Mouse (Mus musculus) limb, embryonic 13.5 days (tissue): ENCODE data around the gene Zyx. TPM values are rescaled to one million over a fixed set of nuclear protein-coding genes. Genes with fewer than 3 reads are reported as not detected.

Experiments used
- ATAC-seq: fragments of 200-750 bp; cut with Nextera tagmentation; 2 replicates; pipeline ENCODE4 v1.8.0; 2017; ENCODE audit warnings: low read depth, moderate number of reproducible peaks, moderate TSS enrichment; ENCODE audit not compliant: low FRiP score
- H3K27ac ChIP-seq: fragments of 300-500 bp; sonication (generic); 2 replicates; pipeline ENCODE4 v1.5.1; 2015; ENCODE audit warnings: inconsistent platforms, mild to moderate bottlenecking, moderate library complexity
- H3K27me3 ChIP-seq: fragments of 300-500 bp; sonication (generic); 2 replicates; pipeline ENCODE4 v1.6.1; 2015; ENCODE audit warnings: mild to moderate bottlenecking, inconsistent platforms
- H3K36me3 ChIP-seq: fragments of 300-500 bp; sonication (generic); 2 replicates; pipeline ENCODE4 v1.6.1; 2015; ENCODE audit warnings: inconsistent platforms, mild to moderate bottlenecking, moderate library complexity
- H3K4me1 ChIP-seq: fragments of 300-500 bp; sonication (generic); 2 replicates; pipeline ENCODE4 v1.6.1; 2015; ENCODE audit warnings: inconsistent platforms
- H3K4me2 ChIP-seq: fragments of 300-500 bp; sonication (generic); replicated peaks from 2 replicates; pipeline ENCODE4 v1.6.1; 2015; ENCODE audit warnings: inconsistent platforms, mild to moderate bottlenecking, moderate library complexity
- H3K4me3 ChIP-seq: fragments of 300-500 bp; sonication (generic); 2 replicates; pipeline ENCODE4 v1.5.1; 2015; ENCODE audit warnings: moderate library complexity, mild to moderate bottlenecking, inconsistent platforms
- H3K9ac ChIP-seq: fragments of 300-500 bp; sonication (generic); 2 replicates; pipeline ENCODE4 v1.6.1; 2015; ENCODE audit warnings: mild to moderate bottlenecking, inconsistent platforms
- H3K9me3 ChIP-seq: fragments of 300-500 bp; sonication (generic); 2 replicates; pipeline ENCODE4 v1.6.1; 2016; ENCODE audit warnings: inconsistent platforms
- WGBS: fragments of 180-500 bp; shearing (Covaris S2); methylation state at CpG from one replicate; pipeline ENCODE4 v1.1.7; 2015; 5-methylcytosine and 5-hydroxymethylcytosine counted together
- polyA plus RNA-seq: library from polyadenylated mRNA; unstranded; fragments of >200 nt; fragmentation: Nextera tagmentation; extraction: Ambion mirVana; gene quantifications from 2 replicates; pipeline ENCODE4 v1.2.1, GENCODE M21; 2015

Gene Zyx
- polyA plus RNA-seq, 1 experiment from 2014 or later: 123 TPM

GRCm38 (mm10) chr6:42330946-42331345 is 18.5 kb upstream of the Zyx start:
- 89% methylated on average over 3 of the region's 3 CpGs for WGBS
- H3K27me3 ChIP-seq: no peaks in the 10 kb centered on the region
- ATAC-seq: no peak

GRCm38 (mm10) chr6:42339189-42339588 is 10.2 kb upstream of the Zyx start:
- no peak for ATAC-seq
- H3K27me3 ChIP-seq: no peaks in the 10 kb centered on the region
- no peak overlapping the region for H3K4me3 ChIP-seq
- no peaks in the 10 kb centered on the region for H3K4me1 ChIP-seq
- H3K9ac ChIP-seq: no peak overlapping the region
- no peaks in the 10 kb centered on the region for H3K36me3 ChIP-seq
- H3K4me2 ChIP-seq: no peak overlapping the region
- no peaks in the 10 kb centered on the region for H3K9me3 ChIP-seq
- H3K27ac ChIP-seq: no peak overlapping the region
- 85% methylated on average over 2 of the region's 2 CpGs for WGBS

More at GRCm38 (mm10) chr6:42330946-42331345, 18.5 kb upstream of the Zyx start:
- no peak overlapping the region for H3K4me3 ChIP-seq
- H3K36me3 ChIP-seq: no peaks in the 10 kb centered on the region
- no peaks in the 10 kb centered on the region for H3K9me3 ChIP-seq
- H3K4me1 ChIP-seq: no peaks in the 10 kb centered on the region
- H3K27ac ChIP-seq: no peak overlapping the region
- no peak overlapping the region for H3K9ac ChIP-seq
- H3K4me2 ChIP-seq: no peak overlapping the region

- H3K27ac ChIP-seq: no peak overlapping the region
- no peak overlapping the region for H3K4me3 ChIP-seq
- no peaks in the 10 kb centered on the region for H3K9me3 ChIP-seq
- no peak for ATAC-seq
- no peaks in the 10 kb centered on the region for H3K4me1 ChIP-seq
- WGBS: 74% methylated on average over 5 of the region's 5 CpGs
- H3K36me3 ChIP-seq: no peaks in the 10 kb centered on the region
- no peaks in the 10 kb centered on the region for H3K27me3 ChIP-seq
- H3K9ac ChIP-seq: no peak overlapping the region
- H3K4me2 ChIP-seq: no peak overlapping the region
These were observed 9.4 kb upstream of the Zyx start for GRCm38 (mm10) chr6:42339981-42340380.

- Histone ChIP-seq H3K36me3 (no peaks in the 10 kb centered on the region), H3K9ac (no peak overlapping the region), H3K27ac (no peak overlapping the region), H3K4me3 (no peak overlapping the region), H3K4me1 (no peaks in the 10 kb centered on the region), H3K4me2 (no peak overlapping the region), H3K27me3 (no peaks in the 10 kb centered on the region), H3K9me3 (no peaks in the 10 kb centered on the region)
- no peak for ATAC-seq
- 79% methylated on average over 1 of the region's 1 CpGs for WGBS
These were observed 7.3 kb upstream of the Zyx start for GRCm38 (mm10) chr6:42342171-42342570.

GRCm38 (mm10) chr6:42343361-42344120 is 5.9 kb upstream of the Zyx start:
- no peaks in the 10 kb centered on the region for H3K36me3 ChIP-seq
- H3K4me2 ChIP-seq: no peak overlapping the region
- H3K27ac ChIP-seq: no peak overlapping the region
- 78% methylated on average over 9 of the region's 9 CpGs for WGBS
- no peaks in the 10 kb centered on the region for H3K9me3 ChIP-seq
- H3K27me3 ChIP-seq: no peaks in the 10 kb centered on the region
- no peak overlapping the region for H3K4me3 ChIP-seq
- H3K9ac ChIP-seq: no peak overlapping the region
- no peak for ATAC-seq
- peaks cover 6% of the 10 kb centered on the region; the same call in 1 of the 2 replicates for H3K4me1 ChIP-seq

- Histone ChIP-seq H3K36me3 (no peaks in the 10 kb centered on the region), H3K27ac (no peak overlapping the region), H3K9me3 (no peaks in the 10 kb centered on the region), H3K27me3 (no peaks in the 10 kb centered on the region), H3K4me3 (no peak overlapping the region), H3K4me1 (peaks cover 8% of the 10 kb centered on the region; the same call in 1 of the 2 replicates), H3K4me2 (no peak overlapping the region), H3K9ac (no peak overlapping the region)
- WGBS: 80% methylated on average over 1 of the region's 1 CpGs
- no peak for ATAC-seq
These were observed 5.2 kb upstream of the Zyx start for GRCm38 (mm10) chr6:42344255-42344654.

- Histone ChIP-seq H3K36me3 (peaks cover 22% of the 10 kb centered on the region), H3K27me3 (no peaks in the 10 kb centered on the region), H3K4me2 (peak overlapping the region; percentile 88), H3K27ac (no peak overlapping the region), H3K9me3 (no peaks in the 10 kb centered on the region), H3K4me3 (peak overlapping the region; percentile 80), H3K4me1 (peaks cover 35% of the 10 kb centered on the region), H3K9ac (no peak overlapping the region)
- WGBS: 35% methylated on average over 12 of the region's 12 CpGs
- no peak for ATAC-seq
These were observed 987 bp upstream of the Zyx start for GRCm38 (mm10) chr6:42348281-42349005.

GRCm38 (mm10) chr6:42349006-42349425 is 414 bp upstream of the Zyx start:
- Histone ChIP-seq H3K4me1 (peaks cover 41% of the 10 kb centered on the region), H3K27ac (peak overlapping the region; percentile 96), H3K36me3 (peaks cover 22% of the 10 kb centered on the region), H3K9ac (peak overlapping the region; percentile 89), H3K4me2 (peak overlapping the region; percentile 88), H3K27me3 (no peaks in the 10 kb centered on the region), H3K4me3 (peak overlapping the region; percentile 80), H3K9me3 (no peaks in the 10 kb centered on the region)
- ATAC-seq: peak; percentile 17; the same call in 1 of the 2 replicates
- under 1% methylated on average over 11 of the region's 11 CpGs for WGBS

- Histone ChIP-seq H3K4me2 (peak overlapping the region; percentile 88), H3K27ac (peak overlapping the region; percentile 96), H3K27me3 (no peaks in the 10 kb centered on the region), H3K4me1 (peaks cover 53% of the 10 kb centered on the region), H3K36me3 (peaks cover 33% of the 10 kb centered on the region), H3K4me3 (peak overlapping the region; percentile 80), H3K9ac (peak overlapping the region; percentile 89), H3K9me3 (no peaks in the 10 kb centered on the region)
- ATAC-seq: peak; percentile 38
- under 1% methylated on average over 52 of the region's 72 CpGs for WGBS
These were observed 864 bp downstream of the Zyx start for GRCm38 (mm10) chr6:42350021-42350967.

- Histone ChIP-seq H3K4me2 (peak overlapping the region; percentile 88), H3K4me3 (peak overlapping the region; percentile 80), H3K9ac (peak overlapping the region; percentile 89), H3K27me3 (no peaks in the 10 kb centered on the region), H3K9me3 (no peaks in the 10 kb centered on the region), H3K27ac (peak overlapping the region; percentile 96; the same call in 1 of the 2 replicates), H3K4me1 (peaks cover 53% of the 10 kb centered on the region), H3K36me3 (peaks cover 41% of the 10 kb centered on the region)
- WGBS: 38% methylated on average over 13 of the region's 13 CpGs
- no peak for ATAC-seq
These were observed 1.7 kb downstream of the Zyx start for GRCm38 (mm10) chr6:42350968-42351775.
